Mouse (Mus musculus): ENCODE data around the gene Ptov1. TPM values are rescaled to one million over a fixed set of nuclear protein-coding genes. Genes with fewer than 3 reads are reported as not detected.
"Not testable (repeated sequence)": the region's sequence is repeated elsewhere in the genome, so short reads cannot be mapped to it uniquely, and the experiment has no call there.

Gene Ptov1
- polyA plus RNA-seq, 1 experiment from 2014 or later: 518 TPM

DNA sequence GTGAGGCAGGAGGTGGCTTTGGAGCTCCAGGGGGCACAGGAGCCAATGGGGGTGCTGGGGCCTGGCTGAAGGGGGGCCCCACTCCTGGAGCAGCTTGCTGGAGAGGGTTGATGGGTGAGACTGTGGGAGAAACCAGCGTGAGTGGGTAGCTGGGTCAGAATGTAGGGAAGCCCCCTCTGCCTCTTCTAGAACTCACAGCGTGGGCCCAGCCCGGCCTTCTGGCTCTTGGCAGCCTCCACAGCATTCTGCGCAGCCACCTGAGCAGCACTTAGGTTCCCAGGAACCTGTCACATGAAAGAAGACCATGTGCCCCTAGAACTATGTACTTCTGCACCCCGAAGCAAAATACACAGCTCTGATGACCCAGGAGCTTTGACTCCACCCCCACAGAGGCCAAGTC is 15.0 kb upstream of the Ptov1 start:
- no peak overlapping the region for H3K27ac ChIP-seq (replicated peaks)
- no peak overlapping the region for H3K9ac ChIP-seq
- H3K27me3 ChIP-seq: no peaks in the 10 kb centered on the region
- H3K4me1 ChIP-seq (replicated peaks): peaks cover 14% of the 10 kb centered on the region
- 95% methylated on average over 5 of the region's 5 CpGs for WGBS
- no peak for ATAC-seq (ENCODE audit: low FRiP score, low read depth)
- H3K36me3 ChIP-seq: peaks cover 55% of the 10 kb centered on the region
- H3K9me3 ChIP-seq: no peaks in the 10 kb centered on the region
- H3K4me2 ChIP-seq: no peak overlapping the region
- no peak overlapping the region for H3K4me3 ChIP-seq

DNA sequence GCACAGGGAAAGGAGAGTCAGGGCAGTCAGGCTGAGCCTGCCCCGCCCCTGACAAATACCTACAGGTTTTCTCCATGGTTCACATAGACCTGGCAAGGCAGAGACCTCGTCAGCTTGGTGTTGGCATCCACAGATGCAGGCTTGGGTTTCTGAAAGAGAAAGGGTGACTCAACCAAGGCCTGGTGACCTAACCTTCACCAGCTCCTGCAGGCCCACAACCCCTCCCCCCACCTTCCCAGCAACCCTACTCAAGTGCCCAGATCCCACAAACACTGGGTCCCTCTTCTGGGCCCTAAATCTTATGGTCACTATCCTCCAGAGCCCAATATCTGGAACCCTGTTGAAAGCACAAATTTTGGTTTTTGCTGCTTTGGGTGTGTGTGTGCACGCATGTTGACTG is 13.4 kb upstream of the Ptov1 start:
- Histone ChIP-seq H3K9me3 (no peaks in the 10 kb centered on the region), H3K36me3 (peaks cover 65% of the 10 kb centered on the region), H3K27ac (replicated peaks) (no peak overlapping the region), H3K4me2 (no peak overlapping the region), H3K27me3 (no peaks in the 10 kb centered on the region), H3K9ac (no peak overlapping the region), H3K4me3 (no peak overlapping the region), H3K4me1 (replicated peaks) (no peaks in the 10 kb centered on the region)
- 93% methylated on average over 3 of the region's 3 CpGs for WGBS
- ATAC-seq (ENCODE audit: low FRiP score, low read depth): no peak

DNA sequence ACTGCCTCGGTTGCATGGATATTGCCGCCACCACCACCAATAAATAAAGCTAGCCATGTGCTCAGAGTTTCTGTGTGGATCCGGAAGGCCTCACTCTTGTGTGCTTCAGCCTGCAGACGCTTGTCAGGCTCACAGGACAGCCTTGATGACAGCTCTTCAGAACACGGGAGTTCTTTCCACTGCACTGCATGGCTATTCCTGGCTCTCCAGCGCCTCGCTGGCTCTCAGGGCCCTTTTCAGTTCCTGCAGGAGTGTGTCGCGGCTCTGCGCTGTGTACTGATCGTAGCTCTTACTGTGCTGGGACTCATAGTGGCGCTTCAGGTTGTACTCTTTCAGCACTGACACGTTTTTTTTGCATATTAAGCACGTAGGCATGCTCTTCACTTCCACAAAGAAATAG is 8.2 kb upstream of the Ptov1 start:
- H3K4me3 ChIP-seq: no peak overlapping the region
- peaks cover 63% of the 10 kb centered on the region for H3K36me3 ChIP-seq
- no peaks in the 10 kb centered on the region for H3K4me1 ChIP-seq (replicated peaks)
- no peak for ATAC-seq (ENCODE audit: low FRiP score, low read depth)
- H3K9ac ChIP-seq: no peak overlapping the region
- H3K4me2 ChIP-seq: no peak overlapping the region
- H3K9me3 ChIP-seq: no peaks in the 10 kb centered on the region
- WGBS: 87% methylated on average over 14 of the region's 14 CpGs
- no peak overlapping the region for H3K27ac ChIP-seq (replicated peaks)
- H3K27me3 ChIP-seq: no peaks in the 10 kb centered on the region

DNA sequence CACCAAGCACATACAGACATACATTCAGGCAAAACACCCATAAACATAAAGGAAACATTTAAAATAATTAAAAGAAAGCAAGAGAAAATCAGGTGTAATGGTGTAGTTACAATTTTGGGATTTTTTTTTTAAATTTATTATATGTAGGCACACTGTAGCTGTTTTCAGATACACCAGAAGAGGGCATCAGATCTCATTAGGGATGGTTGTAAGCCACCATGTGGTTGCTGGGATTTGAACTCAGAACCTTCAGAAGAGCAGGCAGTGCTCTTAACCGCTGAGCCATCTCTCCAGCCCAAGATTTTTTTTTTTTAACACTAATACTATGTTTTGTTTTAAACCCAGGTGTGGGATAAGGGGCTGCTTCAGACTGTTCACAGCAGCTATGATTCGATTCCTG is 2.2 kb upstream of the Ptov1 start:
- H3K36me3 ChIP-seq; H3K27ac ChIP-seq (replicated peaks); ATAC-seq (ENCODE audit: low FRiP score, low read depth); H3K9me3 ChIP-seq; H3K4me2 ChIP-seq; H3K9ac ChIP-seq; H3K4me3 ChIP-seq; H3K27me3 ChIP-seq: not testable (repeated sequence)
- H3K4me1 ChIP-seq (replicated peaks): peaks cover 26% of the 10 kb centered on the region
- 95% methylated on average over 2 of the region's 2 CpGs for WGBS

DNA sequence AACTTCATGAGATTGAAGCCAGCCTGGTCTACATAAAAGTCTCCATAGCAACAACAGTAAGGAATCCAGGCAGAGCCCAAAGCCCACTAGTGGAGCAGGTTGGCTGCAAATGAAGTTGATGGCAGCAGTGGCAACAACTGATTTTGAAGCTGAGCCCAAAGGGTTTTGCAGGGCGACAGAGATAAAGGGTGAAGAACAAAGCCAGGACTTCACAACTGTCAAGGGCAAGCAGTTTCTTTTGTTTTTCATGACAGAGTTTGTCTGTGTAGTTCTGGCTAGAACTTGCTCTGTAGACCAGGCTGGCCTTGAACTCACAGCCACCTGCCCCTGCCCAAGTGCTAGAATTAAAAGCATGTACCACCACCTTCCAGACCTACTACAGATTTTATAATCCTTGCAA is 1.6 kb upstream of the Ptov1 start:
- no peak overlapping the region for H3K4me3 ChIP-seq
- no peak overlapping the region for H3K9ac ChIP-seq
- no peaks in the 10 kb centered on the region for H3K9me3 ChIP-seq
- no peak overlapping the region for H3K4me2 ChIP-seq
- H3K36me3 ChIP-seq: 0 out of 2 replicates have a peak, but pooled peaks cover 2% of the 10 kb centered on the region
- no peak for ATAC-seq (ENCODE audit: low FRiP score, low read depth)
- peaks cover 32% of the 10 kb centered on the region for H3K4me1 ChIP-seq (replicated peaks)
- no peaks in the 10 kb centered on the region for H3K27me3 ChIP-seq
- H3K27ac ChIP-seq (replicated peaks): no peak overlapping the region
- 11% methylated on average over 1 of the region's 1 CpGs for whole genome bisulfite sequencing

DNA sequence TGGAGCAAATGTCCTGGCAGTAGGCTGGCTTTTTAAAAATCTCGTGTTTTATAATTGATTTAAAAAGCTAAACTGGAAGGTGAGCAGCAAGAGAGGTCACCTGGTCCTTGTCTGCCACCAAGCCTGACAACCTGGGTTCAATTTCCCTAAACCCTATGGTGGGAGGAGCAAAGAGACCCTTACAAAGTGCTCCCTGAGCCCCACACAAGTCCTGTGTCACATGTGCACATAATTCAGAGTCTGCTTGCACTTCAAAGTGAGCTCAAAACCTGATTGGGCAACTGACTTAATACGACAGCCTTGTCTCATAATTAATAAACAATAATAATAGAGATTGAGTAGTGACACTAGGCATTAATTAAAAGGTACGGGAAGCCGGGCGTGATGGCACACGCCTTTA is 1.0 kb upstream of the Ptov1 start:
- Histone ChIP-seq H3K36me3 (0 out of 2 replicates have a peak, but pooled peaks cover 2% of the 10 kb centered on the region), H3K4me1 (replicated peaks) (peaks cover 37% of the 10 kb centered on the region), H3K9me3 (no peaks in the 10 kb centered on the region), H3K9ac (peak overlapping the region; percentile 46), H3K27ac (replicated peaks) (peak overlapping the region; percentile 98), H3K4me3 (peak overlapping the region; percentile 83), H3K27me3 (no peaks in the 10 kb centered on the region), H3K4me2 (peak overlapping the region; percentile 86)
- WGBS: 85% methylated on average over 6 of the region's 6 CpGs
- no peak for ATAC-seq (ENCODE audit: low FRiP score, low read depth)

DNA sequence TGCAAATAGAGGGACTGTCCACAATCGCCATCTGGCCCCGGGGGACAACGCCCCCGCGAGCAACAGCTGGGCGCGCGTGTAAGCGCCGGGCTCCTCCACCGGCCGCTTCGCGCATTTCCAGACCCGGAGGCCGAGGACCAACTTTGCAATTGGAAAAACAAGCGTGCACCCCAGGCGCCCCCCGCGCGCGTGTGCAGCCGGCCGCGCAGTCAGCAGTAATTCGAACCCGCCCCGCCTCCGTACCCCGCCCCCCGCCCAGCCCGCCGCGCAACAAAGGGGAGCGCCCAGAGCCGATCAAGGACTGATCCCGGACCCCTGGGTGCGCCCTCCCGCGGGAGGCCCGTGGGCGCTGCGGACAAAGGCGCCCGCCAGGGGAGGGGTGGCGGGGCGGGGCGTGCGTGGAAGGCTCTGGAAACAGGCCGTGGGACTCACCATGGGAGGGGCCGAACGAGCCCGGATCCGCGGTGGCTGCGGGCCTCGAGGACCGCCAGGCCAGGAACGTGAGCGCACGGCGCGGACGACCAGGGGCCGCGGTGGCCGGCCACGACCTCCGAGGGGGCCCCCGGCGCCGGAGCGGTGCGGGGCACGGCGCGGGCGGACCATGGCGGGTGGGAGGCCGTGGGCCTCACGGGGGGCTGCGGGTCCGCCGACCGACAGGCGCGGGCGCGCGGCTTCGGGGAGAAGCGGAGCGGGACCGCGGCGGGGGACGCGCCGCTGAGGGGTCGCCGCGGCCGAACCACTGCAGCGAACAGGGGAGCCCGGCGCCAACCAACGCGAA is 480 bp downstream of the Ptov1 start:
- no peaks in the 10 kb centered on the region for H3K27me3 ChIP-seq
- peak overlapping the region; percentile 98 for H3K27ac ChIP-seq (replicated peaks)
- no peaks in the 10 kb centered on the region for H3K9me3 ChIP-seq
- peak; percentile 5 for ATAC-seq (ENCODE audit: low FRiP score, low read depth)
- peaks cover 9% of the 10 kb centered on the region for H3K36me3 ChIP-seq
- H3K4me2 ChIP-seq: peak overlapping the region; percentile 86
- under 1% methylated on average over 81 of the region's 108 CpGs for WGBS
- peaks cover 52% of the 10 kb centered on the region for H3K4me1 ChIP-seq (replicated peaks)
- peak overlapping the region; percentile 98 for H3K9ac ChIP-seq
- H3K4me3 ChIP-seq: peak overlapping the region; percentile 83

DNA sequence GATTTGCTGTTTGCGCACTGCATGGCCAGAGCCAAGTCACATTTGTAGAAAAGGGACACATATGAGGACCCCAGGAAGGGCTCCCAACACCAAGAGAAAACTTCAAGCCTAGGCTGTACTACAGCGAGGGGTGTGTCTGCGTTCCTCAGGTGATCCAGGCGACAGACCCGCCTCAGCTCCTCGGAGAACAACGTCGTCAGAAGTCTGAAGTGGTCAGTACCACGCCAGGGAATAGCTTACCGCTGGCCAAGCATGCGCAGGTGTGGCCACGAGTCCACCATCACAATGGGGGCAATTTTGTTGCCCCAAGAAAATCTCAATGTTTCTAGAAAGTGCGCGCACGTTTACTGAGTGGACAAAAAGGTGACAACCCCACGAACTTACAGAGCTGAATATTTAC is 1.1 kb downstream of the Ptov1 start:
- H3K36me3 ChIP-seq: peaks cover 16% of the 10 kb centered on the region
- no peaks in the 10 kb centered on the region for H3K9me3 ChIP-seq
- peak overlapping the region; percentile 83 for H3K4me3 ChIP-seq
- no peak for ATAC-seq (ENCODE audit: low FRiP score, low read depth)
- H3K27me3 ChIP-seq: no peaks in the 10 kb centered on the region
- peaks cover 56% of the 10 kb centered on the region for H3K4me1 ChIP-seq (replicated peaks)
- WGBS: 7% methylated on average over 16 of the region's 16 CpGs
- H3K27ac ChIP-seq (replicated peaks): peak overlapping the region; percentile 98
- H3K4me2 ChIP-seq: peak overlapping the region; percentile 86
- peak overlapping the region; percentile 98 for H3K9ac ChIP-seq

DNA sequence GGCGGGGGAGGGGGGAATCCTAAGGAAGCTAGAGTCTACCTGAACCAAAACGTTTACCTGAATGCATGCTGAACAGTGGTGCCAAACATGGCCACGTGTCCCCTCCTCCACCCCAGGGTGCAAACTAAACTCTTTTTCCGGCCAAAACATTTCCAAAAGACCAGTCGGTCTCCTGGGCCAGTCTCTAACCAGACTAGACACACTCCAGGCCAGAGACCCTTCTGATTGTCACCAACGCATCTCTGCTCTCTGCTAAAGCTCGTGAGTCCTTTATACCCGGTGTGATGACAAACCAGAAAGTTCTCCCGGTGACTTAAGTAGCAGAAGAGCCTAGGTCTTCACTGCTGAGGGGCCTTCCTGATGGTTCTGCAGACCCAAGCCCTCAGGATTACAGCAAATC is 1.8 kb downstream of the Ptov1 start:
- ATAC-seq (ENCODE audit: low FRiP score, low read depth): no peak
- Histone ChIP-seq H3K36me3 (peaks cover 22% of the 10 kb centered on the region), H3K9ac (peak overlapping the region; percentile 98), H3K27ac (replicated peaks) (0 out of 2 replicates have a peak overlapping the region, but pooled peaks have one; percentile 98), H3K4me1 (replicated peaks) (peaks cover 56% of the 10 kb centered on the region), H3K9me3 (no peaks in the 10 kb centered on the region), H3K4me2 (peak overlapping the region; percentile 86), H3K27me3 (no peaks in the 10 kb centered on the region), H3K4me3 (peak overlapping the region; percentile 83)
- WGBS: 45% methylated on average over 9 of the region's 9 CpGs

DNA sequence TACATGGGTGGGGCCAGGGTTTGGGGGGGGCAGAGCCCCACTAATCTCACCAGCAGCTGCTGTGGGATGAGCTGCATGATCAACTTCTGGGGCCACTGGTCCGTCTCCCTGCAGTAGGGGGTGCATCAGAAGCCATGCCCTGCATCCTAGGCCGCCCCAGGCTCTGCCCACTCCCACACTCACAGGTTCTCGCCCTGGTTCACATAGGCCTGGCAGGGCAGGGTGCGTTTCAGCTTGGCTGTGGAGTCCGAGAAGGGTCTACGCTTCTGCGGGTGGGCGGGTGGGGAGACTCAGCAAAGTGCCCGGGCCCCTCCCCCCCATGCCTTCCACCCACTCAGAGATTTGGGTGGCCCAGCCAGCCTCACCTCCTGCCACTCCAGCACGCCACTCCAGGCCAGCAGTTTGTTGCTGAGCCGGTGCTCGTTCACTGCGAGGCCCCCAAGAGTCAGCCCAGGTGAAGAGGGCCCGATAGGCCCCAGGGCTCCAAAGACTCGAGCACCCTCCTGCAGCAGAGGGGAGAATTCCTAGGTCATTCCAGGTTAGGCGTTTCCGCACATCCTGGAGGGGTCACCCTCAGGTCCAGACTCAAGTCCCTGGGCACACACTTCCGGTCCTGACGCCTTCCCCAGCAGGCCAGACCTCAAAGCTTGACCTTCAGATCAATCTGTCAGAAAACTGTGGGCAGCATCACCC is 2.4 kb downstream of the Ptov1 start:
- ATAC-seq (ENCODE audit: low FRiP score, low read depth): no peak
- Histone ChIP-seq H3K36me3 (peaks cover 29% of the 10 kb centered on the region), H3K4me2 (peak overlapping the region; percentile 86), H3K9ac (peak overlapping the region; percentile 98), H3K27me3 (no peaks in the 10 kb centered on the region), H3K4me3 (peak overlapping the region; percentile 83), H3K27ac (replicated peaks) (peak overlapping the region; percentile 98), H3K9me3 (no peaks in the 10 kb centered on the region), H3K4me1 (replicated peaks) (peaks cover 56% of the 10 kb centered on the region)
- WGBS: 76% methylated on average over 19 of the region's 19 CpGs

DNA sequence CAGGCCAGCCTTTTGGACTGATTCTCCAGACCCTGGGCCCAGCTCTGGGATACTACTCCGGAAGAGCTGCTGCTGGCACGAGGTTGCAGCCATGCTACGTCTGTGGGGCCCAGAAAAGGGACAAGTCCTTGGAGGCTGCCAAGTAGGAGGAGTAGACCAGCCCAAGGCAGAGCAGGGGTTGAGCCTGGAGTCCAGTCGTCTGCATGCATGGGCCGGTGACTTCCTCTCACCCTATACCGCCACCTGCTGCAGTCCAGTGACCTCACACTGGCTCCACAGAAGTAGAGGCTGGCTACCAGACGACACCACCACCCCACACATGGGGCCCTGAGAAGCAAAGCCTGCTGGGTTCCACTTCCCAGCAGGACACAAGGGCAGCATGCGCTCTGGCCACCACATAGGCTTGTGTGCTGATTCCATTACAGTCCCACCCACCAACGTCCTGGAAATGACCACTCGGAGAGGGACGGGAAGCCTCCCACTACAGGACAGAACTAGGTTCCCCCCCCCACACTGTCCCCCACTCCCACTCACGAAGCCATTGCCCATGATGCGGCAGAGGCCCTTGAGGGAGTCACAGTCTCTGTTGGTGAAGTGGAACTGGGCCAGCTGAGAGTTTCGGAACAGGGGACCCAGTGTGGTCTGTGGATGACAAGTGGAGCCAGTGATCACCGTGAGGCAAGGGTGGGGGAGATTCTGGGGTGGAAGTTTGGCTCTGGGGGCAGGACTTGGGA is 3.1 kb downstream of the Ptov1 start:
- H3K27ac ChIP-seq (replicated peaks): peak overlapping the region; percentile 98
- H3K9me3 ChIP-seq: no peaks in the 10 kb centered on the region
- WGBS: 40% methylated on average over 15 of the region's 15 CpGs
- peak overlapping the region; percentile 15; the same call in 1 of the 2 replicates for H3K9ac ChIP-seq
- peaks cover 56% of the 10 kb centered on the region for H3K4me1 ChIP-seq (replicated peaks)
- peak overlapping the region; percentile 12 for H3K4me3 ChIP-seq
- H3K36me3 ChIP-seq: peaks cover 34% of the 10 kb centered on the region
- peak overlapping the region; percentile 86 for H3K4me2 ChIP-seq
- H3K27me3 ChIP-seq: no peaks in the 10 kb centered on the region
- no peak for ATAC-seq (ENCODE audit: low FRiP score, low read depth)

All from hindbrain, embryonic 15.5 days (tissue).